Mouse (Mus musculus) forebrain, embryonic 14.5 days (tissue): ENCODE measurements around the gene Gm12185. TPM values are rescaled to one million over a fixed set of nuclear protein-coding genes. Genes with fewer than 3 reads are reported as not detected.
"Not testable (repeated sequence)": the region's sequence is repeated elsewhere in the genome, so short reads cannot be mapped to it uniquely, and the experiment has no call there.

ENCODE experiments used
- ATAC-seq: fragments of 200-750 bp; cut with Nextera tagmentation; 2 replicates; pipeline ENCODE4 v1.8.0; 2017; ENCODE audit warnings: mild to moderate bottlenecking, moderate library complexity
- DNase-seq: peaks from one replicate; pipeline ENCODE4 v3.0.0-alpha.2; 2015; ENCODE audit warnings: low spot score
- H3K27ac ChIP-seq: fragments of 300-500 bp; sonication (generic); 2 replicates; pipeline ENCODE4 v1.5.1; 2014; ENCODE audit warnings: low read depth, mild to moderate bottlenecking, control low read depth, low read length, moderate library complexity
- H3K27me3 ChIP-seq: fragments of 300-500 bp; sonication (generic); replicated peaks from 2 replicates; pipeline ENCODE4 v1.6.1; 2014; ENCODE audit warnings: low read length, control low read depth, mixed read lengths; ENCODE audit not compliant: control insufficient read depth, insufficient read depth
- H3K36me3 ChIP-seq: fragments of 300-500 bp; sonication (generic); 2 replicates; pipeline ENCODE4 v1.6.1; 2014; ENCODE audit warnings: low read length, control low read depth; ENCODE audit not compliant: control insufficient read depth, insufficient read depth
- H3K4me1 ChIP-seq: fragments of 300-500 bp; sonication (generic); 2 replicates; pipeline ENCODE4 v1.6.1; 2014; ENCODE audit warnings: antibody characterized with exemption, low read length, control low read depth; ENCODE audit not compliant: control insufficient read depth, insufficient read depth
- H3K4me2 ChIP-seq: fragments of 300-500 bp; sonication (generic); 2 replicates; pipeline ENCODE4 v1.6.1; 2014; ENCODE audit warnings: mild to moderate bottlenecking, control low read depth, low read length
- H3K4me3 ChIP-seq: fragments of 300-500 bp; sonication (generic); 2 replicates; pipeline ENCODE4 v1.5.1; 2014; ENCODE audit warnings: low read depth, low read length, control low read depth
- H3K9ac ChIP-seq: fragments of 300-500 bp; sonication (generic); 2 replicates; pipeline ENCODE4 v1.6.1; 2014; ENCODE audit warnings: mild to moderate bottlenecking, low read length, control low read depth, moderate library complexity
- H3K9me3 ChIP-seq: fragments of 300-500 bp; sonication (generic); replicated peaks from 2 replicates; pipeline ENCODE4 v1.6.1; 2016; ENCODE audit warnings: low read length, control low read depth, mixed read lengths; ENCODE audit not compliant: control insufficient read depth
- WGBS: fragments of 180-500 bp; shearing (Covaris S2); extraction: QIAGEN DNeasy Blood & Tissue Kit; methylation state at CpG from one replicate; pipeline ENCODE4 v1.1.7; 2014; 5-methylcytosine and 5-hydroxymethylcytosine counted together
- polyA plus RNA-seq: library from polyadenylated mRNA; unstranded; fragments of >200 nt; fragmentation: Nextera tagmentation; extraction: Ambion mirVana; gene quantifications from 2 replicates; pipeline ENCODE4 v1.2.1, GENCODE M21; 2014

Gene Gm12185
- polyA plus RNA-seq, 1 experiment from 2014 or later: not detected

DNA sequence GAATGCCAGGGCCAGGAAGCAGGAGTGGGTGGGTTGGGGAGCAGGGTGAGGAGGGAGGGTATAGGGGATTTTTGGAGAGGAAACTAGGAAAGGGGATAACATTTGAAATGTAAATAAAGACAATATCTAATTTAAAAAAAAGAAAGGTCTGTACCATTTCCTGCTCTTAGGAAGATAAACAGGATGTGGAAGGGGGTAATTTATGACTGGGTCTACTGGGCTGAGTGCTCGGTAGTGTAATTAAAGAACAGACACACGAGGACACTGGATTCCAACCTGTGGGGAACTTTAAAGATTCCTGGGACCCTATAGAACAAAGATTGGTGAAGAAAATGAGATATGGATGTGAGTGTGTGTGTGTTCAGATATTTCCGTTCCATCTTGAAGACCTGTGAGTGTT lies 9.2 kb downstream of the Gm12185 start:
- ATAC-seq, H3K27ac ChIP-seq, H3K4me2 ChIP-seq, DNase-seq, H3K9ac ChIP-seq, H3K9me3 ChIP-seq, H3K4me1 ChIP-seq, H3K27me3 ChIP-seq, H3K4me3 ChIP-seq, H3K36me3 ChIP-seq: not testable (repeated sequence)
- no CpG with 5 or more reads among the region's 3 CpGs for WGBS

DNA sequence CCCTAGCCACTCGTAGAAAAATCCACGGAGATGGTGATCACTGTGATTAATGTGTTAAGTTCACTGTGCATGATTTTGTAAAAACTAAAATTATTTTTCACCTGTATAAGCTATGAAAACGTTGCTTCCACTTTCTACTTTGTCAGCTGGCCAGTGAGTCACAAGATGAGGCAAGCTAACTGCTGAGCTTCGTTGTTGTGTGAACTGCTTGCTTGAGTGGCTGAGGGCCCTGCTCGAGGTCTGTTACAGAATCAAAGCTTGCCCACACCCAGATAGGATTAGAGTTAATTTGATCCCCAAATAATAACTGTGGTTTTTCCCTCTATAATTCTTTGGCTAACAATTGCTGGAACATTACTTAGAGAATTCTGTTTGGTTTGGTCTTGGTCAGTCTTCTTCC lies 12.0 kb downstream of the Gm12185 start:
- not testable (repeated sequence) for H3K9me3 ChIP-seq, H3K36me3 ChIP-seq, ATAC-seq, H3K4me1 ChIP-seq, H3K27me3 ChIP-seq, H3K27ac ChIP-seq, H3K9ac ChIP-seq, H3K4me3 ChIP-seq, H3K4me2 ChIP-seq, DNase-seq
- WGBS: no CpG with 5 or more reads among the region's 5 CpGs

DNA sequence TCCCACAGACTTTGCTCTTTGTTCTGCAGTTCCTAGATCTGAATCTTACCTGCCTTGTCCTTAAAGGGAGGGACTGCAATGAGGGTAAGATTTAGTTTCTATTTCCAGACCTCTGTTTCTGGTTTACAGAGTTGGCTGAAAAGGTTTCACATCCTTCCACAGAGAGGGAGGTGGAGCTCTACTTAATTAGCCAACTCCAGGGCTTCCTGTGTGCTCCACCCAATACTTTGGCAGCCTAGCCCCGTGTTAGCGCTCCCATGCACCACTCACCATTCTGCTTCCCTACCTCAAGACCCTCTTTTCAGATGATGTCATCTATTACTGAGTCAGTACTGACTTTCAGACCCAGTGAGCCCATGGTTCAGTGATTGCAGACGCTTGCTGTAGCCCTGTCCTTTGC lies 12.8 kb downstream of the Gm12185 start, which contains the start of gene 9930111J21Rik1:
Gene 9930111J21Rik1, minus strand, starts transcription at position 148 of the 400 bp plus-strand sequence.
- not testable (repeated sequence) for DNase-seq, H3K4me3 ChIP-seq, H3K9ac ChIP-seq, H3K4me1 ChIP-seq, H3K27ac ChIP-seq, ATAC-seq, H3K27me3 ChIP-seq, H3K36me3 ChIP-seq, H3K4me2 ChIP-seq, H3K9me3 ChIP-seq
- no CpG with 5 or more reads among the region's 3 CpGs for WGBS

DNA sequence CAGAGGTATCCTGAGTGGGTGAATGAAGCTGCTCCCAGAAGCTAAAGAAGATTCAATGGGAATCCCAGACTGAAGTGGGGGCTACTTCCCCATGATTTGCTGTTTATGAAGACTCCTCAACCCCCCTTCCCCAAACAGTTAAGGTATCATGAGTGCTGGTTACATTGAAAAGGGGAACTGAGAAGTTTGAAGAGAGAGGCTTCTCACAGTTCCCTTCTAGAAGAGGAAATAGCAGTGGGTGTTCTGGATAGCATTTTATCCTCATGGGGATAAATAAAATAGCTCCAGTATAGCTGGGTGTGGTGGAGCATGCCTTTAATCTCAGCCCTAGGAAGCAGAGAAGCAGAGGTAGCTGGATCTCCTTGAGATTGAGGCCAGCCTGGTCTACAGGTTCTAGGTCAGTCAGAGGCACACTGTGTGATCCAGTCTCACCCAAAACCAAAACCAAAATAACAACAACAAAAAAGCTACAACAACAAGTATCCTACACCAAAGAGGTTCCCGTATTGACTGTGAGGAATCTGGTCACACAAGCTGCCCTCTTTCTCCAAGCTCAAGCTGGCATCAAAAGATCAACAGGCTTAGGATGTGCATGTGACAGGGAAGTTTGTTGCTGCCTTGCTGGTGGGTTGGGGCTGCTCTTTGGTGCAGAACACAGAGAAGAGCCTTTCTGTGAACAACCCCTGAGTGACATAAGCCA lies 13.6 kb downstream of the Gm12185 start, which contains the start of gene Olfr56:
Gene Olfr56, plus strand, starts transcription at position 650 of the 700 bp plus-strand sequence.
- no CpG with 5 or more reads among the region's 1 CpGs for WGBS
- not testable (repeated sequence) for H3K27ac ChIP-seq, H3K27me3 ChIP-seq, H3K4me2 ChIP-seq, H3K4me1 ChIP-seq, H3K9me3 ChIP-seq, H3K9ac ChIP-seq, H3K4me3 ChIP-seq, DNase-seq, H3K36me3 ChIP-seq, ATAC-seq

DNA sequence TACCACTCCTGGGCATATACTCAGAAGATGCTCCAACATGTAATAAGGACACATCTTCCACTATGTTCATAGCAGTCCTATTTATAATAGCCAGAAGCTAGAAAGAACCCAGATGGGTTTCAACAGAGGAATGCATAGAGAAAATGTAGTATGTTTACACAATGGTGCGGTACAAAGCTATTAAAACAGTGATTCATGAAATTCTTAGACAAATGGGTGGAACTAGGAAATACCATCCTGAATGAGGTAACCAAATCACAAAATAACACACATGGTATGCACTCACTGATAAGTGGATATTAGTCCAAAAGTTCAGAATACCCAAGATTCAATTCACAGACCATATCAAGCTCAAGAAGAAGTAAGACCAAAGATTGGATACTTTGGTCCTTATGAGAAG lies 17.3 kb downstream of the Gm12185 start:
- not testable (repeated sequence) for H3K27ac ChIP-seq, H3K4me1 ChIP-seq, H3K4me2 ChIP-seq, H3K4me3 ChIP-seq, H3K27me3 ChIP-seq, ATAC-seq, H3K9ac ChIP-seq, DNase-seq, H3K36me3 ChIP-seq, H3K9me3 ChIP-seq
- no CpG with 5 or more reads among the region's 1 CpGs for WGBS

DNA sequence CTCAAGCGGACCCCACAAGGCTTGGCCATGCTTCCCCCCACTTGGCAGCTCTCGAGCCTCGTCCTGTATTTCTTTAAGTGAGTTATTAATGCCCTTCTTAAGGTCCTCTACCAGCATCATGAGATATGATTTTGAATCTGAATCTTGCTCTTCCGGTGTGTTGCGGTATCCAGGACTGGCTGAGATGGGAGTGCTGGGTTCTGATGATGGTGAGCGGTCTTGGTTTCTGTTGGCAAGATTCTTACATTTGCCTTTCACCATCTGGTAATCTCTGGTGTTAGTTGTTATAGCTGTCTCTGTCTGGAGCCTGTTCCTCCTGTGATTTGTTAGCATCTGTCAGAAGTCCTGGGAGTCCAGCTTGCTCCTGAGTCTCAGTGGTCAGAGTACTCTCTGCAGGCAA lies 45.9 kb downstream of the Gm12185 start, which contains the start of gene Psme2b:
Gene Psme2b, minus strand, starts transcription at position 101 of the 400 bp plus-strand sequence.
- not testable (repeated sequence) for H3K9ac ChIP-seq, H3K4me1 ChIP-seq, H3K36me3 ChIP-seq, H3K27ac ChIP-seq, H3K27me3 ChIP-seq, H3K9me3 ChIP-seq, ATAC-seq, H3K4me2 ChIP-seq, H3K4me3 ChIP-seq, DNase-seq
- WGBS: 95% methylated on average over 6 of the region's 6 CpGs

DNA sequence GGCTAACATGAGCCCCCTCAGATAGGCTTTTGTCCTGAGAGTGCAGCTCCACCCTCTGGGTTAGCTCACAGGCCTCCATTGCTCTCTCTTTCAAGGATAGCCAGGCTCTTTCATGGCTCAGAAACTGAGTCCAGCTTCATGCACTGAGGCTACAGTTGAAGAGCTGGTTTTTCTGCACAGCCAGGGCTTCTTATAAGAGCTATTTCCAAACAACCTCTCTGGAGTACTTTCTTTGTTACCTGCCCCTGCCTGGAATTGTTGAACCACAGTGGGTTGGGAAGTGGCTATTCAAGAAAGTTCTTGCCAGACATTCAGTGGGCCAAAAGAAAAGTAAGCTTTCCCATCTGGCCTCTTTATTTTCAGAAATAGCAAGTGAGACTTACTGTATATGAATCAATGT lies 52.7 kb downstream of the Gm12185 start:
- H3K4me2 ChIP-seq, H3K27ac ChIP-seq, DNase-seq, H3K4me1 ChIP-seq, H3K36me3 ChIP-seq, H3K9ac ChIP-seq, H3K4me3 ChIP-seq, ATAC-seq, H3K9me3 ChIP-seq, H3K27me3 ChIP-seq: not testable (repeated sequence)

DNA sequence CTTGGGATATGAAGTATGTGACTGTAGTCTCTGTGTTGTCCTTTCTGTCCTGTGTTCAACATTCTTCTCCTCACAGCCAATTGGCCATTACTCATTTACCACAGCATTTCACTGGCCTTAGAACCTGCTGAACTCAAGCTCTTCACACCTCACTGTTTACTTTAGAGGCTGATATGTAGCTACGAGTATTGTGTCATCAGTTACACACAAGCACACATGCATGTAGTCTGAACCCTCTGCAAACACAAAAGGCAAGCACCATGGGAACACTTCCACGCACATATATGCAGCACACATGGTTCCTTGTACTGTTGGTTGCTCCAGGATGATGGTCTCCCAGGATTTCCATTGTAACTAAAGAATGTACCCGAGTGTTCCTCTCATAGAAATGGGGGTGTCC lies 56.7 kb downstream of the Gm12185 start:
- not testable (repeated sequence) for H3K4me2 ChIP-seq, H3K4me1 ChIP-seq, H3K9me3 ChIP-seq, H3K27me3 ChIP-seq, H3K27ac ChIP-seq, H3K9ac ChIP-seq, DNase-seq, H3K36me3 ChIP-seq, ATAC-seq, H3K4me3 ChIP-seq
- no CpG with 5 or more reads among the region's 3 CpGs for WGBS

DNA sequence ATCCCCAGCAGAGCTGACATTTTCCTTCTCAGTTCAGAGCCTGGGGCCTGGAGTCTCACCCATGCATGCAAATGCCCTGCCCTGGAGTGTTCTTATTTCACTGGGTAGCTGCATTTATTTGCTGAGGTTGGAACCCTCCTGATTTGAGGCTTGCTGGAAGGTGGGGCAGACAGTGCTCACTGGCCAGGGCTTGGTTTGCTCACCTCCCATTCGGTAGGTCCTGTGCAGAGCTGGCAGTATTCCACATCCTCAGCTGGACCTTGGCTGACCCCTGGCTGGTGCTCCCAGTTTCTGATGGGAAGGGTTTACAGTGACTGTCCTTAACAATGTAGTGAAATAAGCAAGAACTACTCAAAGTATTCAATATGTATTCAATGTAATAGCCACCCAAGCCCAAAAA lies 58.1 kb downstream of the Gm12185 start:
- WGBS: 100% methylated on average over 1 of the region's 1 CpGs
- not testable (repeated sequence) for H3K9ac ChIP-seq, H3K4me3 ChIP-seq, H3K36me3 ChIP-seq, H3K9me3 ChIP-seq, ATAC-seq, H3K4me2 ChIP-seq, H3K27me3 ChIP-seq, DNase-seq, H3K27ac ChIP-seq, H3K4me1 ChIP-seq
